In the genomic region with DNA sequence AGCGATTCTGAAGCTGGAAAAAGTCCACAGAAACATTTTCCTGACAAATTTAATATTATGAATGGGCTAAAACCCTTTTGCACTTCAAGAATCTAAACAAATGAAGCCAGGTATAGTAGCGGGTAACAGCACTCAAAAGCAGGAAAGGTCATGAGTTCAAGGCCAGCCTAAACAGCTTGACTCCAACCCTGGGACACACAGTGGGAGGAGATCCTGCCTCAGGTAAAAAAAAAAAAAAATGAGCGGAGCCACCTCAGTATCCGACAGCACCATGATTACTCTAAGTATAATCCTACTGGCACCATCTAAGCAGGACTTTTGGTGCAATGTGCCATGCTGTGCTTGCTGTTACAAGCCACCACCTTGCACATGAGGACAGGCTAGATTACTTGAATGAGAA, we compare ENCODE assay signal across 10 mouse cellular contexts. TPM values are rescaled to one million over a fixed set of nuclear protein-coding genes. Genes with fewer than 3 reads are reported as not detected.
A peak's percentile ranks its signal among the peaks of the same experiment; 100 is the strongest.
DNase-seq lines count a peak whose midpoint lies in the region; ATAC-seq and TF ChIP-seq lines count a peak whose summit lies in the region.
"Had no signal": no experiment of that assay in that cellular context is flagged by ENCODE, and none has a peak within 500 bp of the region (broad histone marks: within the 10 kb centered on the region; RNA-seq: fewer than 3 reads in every experiment).

No protein-coding gene starts in this region.

- peak; percentile 37 for DNase-seq in heart, adult 11 months
- DNase-seq in heart, adult 18-20 months, result no peak
- no peak for DNase-seq in forebrain, embryonic 14.5 days (ENCODE audit: low spot score)
- no peak for DNase-seq in adrenal gland, adult 8-10 months
- no peak for DNase-seq in gastrocnemius, adult 8-10 months (ENCODE audit: low spot score in 2 of 2)
- DNase-seq in left cerebral cortex, postnatal 36 days (ENCODE audit: low spot score in 2 of 2), result no peak
- DNase-seq: adrenal gland, postnatal 14 days had no signal

- peaks cover 31% of the 10 kb centered on the region for H3K36me3 ChIP-seq in E14TG2a.4 (ENCODE audit: insufficient read depth, low read length)
- H3K36me3 ChIP-seq in forebrain, embryonic 14.5 days (ENCODE audit: control insufficient read depth, insufficient read depth, low read length), result peaks cover 39% of the 10 kb centered on the region
- H3K36me3 ChIP-seq in liver, embryonic 15.5 days (replicated peaks), result peaks cover 39% of the 10 kb centered on the region

- TF ChIP-seq CTCF in E14TG2a.4 (conservative IDR thresholded peaks at IDR 0.05; ENCODE audit: low read length), result no peak

- H3K27ac ChIP-seq in forebrain, embryonic 14.5 days (ENCODE audit: low read depth, low read length), result no peak overlapping the region
- H3K27ac ChIP-seq in liver, embryonic 15.5 days (replicated peaks), result no peak overlapping the region
- H3K27ac ChIP-seq: left cerebral cortex, adult 2 months had no signal

- WGBS in forebrain, embryonic 14.5 days, result 81% methylated on average over 4 of the region's 4 CpGs
- WGBS in liver, embryonic 15.5 days (ENCODE audit: insufficient replicate concordance), result 83% methylated on average over 4 of the region's 4 CpGs

- intact Hi-C loops in left cerebral cortex, postnatal 36 days (cut with DNase I), result no loop called here

- no peak overlapping the region for H3K9ac ChIP-seq in forebrain, embryonic 14.5 days (ENCODE audit: low read length)
- no peak overlapping the region for H3K9ac ChIP-seq in liver, embryonic 15.5 days

- no peak for ATAC-seq in forebrain, embryonic 14.5 days
- no peak for ATAC-seq in liver, embryonic 15.5 days (ENCODE audit: insufficient read depth)

- peak overlapping the region; percentile 66 for H3K4me2 ChIP-seq in forebrain, embryonic 14.5 days (ENCODE audit: low read length)
- peak overlapping the region; percentile 83 for H3K4me2 ChIP-seq in liver, embryonic 15.5 days

- peaks cover 30% of the 10 kb centered on the region for H3K4me1 ChIP-seq in E14TG2a.4 (replicated peaks; ENCODE audit: low read depth, low read length)
- H3K4me1 ChIP-seq in forebrain, embryonic 14.5 days (ENCODE audit: control insufficient read depth, insufficient read depth, low read length), result peaks cover 9% of the 10 kb centered on the region
- H3K4me1 ChIP-seq in liver, embryonic 15.5 days (replicated peaks), result peaks cover 20% of the 10 kb centered on the region

- H3K27me3 ChIP-seq in E14TG2a.4 (ENCODE audit: insufficient read depth, low read length), result no peaks in the 10 kb centered on the region
- no peaks in the 10 kb centered on the region for H3K27me3 ChIP-seq in forebrain, embryonic 14.5 days (replicated peaks; ENCODE audit: control insufficient read depth, insufficient read depth, low read length)
- no peaks in the 10 kb centered on the region for H3K27me3 ChIP-seq in liver, embryonic 15.5 days

- H3K9me3 ChIP-seq in E14TG2a.4 (ENCODE audit: low read length), result no peaks in the 10 kb centered on the region
- H3K9me3 ChIP-seq in forebrain, embryonic 14.5 days (replicated peaks; ENCODE audit: control insufficient read depth, low read length), result no peaks in the 10 kb centered on the region
- H3K9me3 ChIP-seq in liver, embryonic 15.5 days (replicated peaks), result no peaks in the 10 kb centered on the region

- 0 out of 2 replicates have a peak overlapping the region, but pooled peaks have one; percentile 10 for H3K4me3 ChIP-seq in E14TG2a.4 (replicated peaks; ENCODE audit: low read length)
- H3K4me3 ChIP-seq in forebrain, embryonic 14.5 days (ENCODE audit: low read depth, low read length), result peak overlapping the region; percentile 99; the same call in 1 of the 2 replicates
- H3K4me3 ChIP-seq in liver, embryonic 15.5 days (replicated peaks), result peak overlapping the region; percentile 99

RNA-seq across cellular contexts. Expression of gene Ppp2r5e, which starts 2.2 kb away (rescaled TPM):
- 10 to 100 TPM; 30.9 to 32.2 TPM for total RNA-seq in heart, adult 18-20 months (2021)
- 25.8 and 26.9 TPM in 2 replicates for polyA plus RNA-seq in forebrain, embryonic 14.5 days (2014; fragmentation: Nextera tagmentation; extraction: Ambion mirVana)
- 5.1 and 5.2 TPM in 2 replicates for polyA plus RNA-seq in liver, embryonic 15.5 days (2015; fragmentation: Nextera tagmentation; extraction: Ambion mirVana)
- total RNA-seq in adrenal gland, adult 8-10 months (2022), result 10 to 100 TPM; 50.9 to 58.1 (median 51.5) TPM
- 10 to 100 TPM; 32.3 to 37.5 (median 33.5) TPM for total RNA-seq in gastrocnemius, adult 8-10 months (2022)
- 10 to 100 TPM; 74.6 to 80.9 TPM for total RNA-seq in left cerebral cortex, postnatal 36 days (2021)

Comparison
In these comparisons a context has a peak if more than half of its experiments do, and no peak if none do; other contexts are left out.
1. H3K4me3 ChIP-seq: peak in every context shown above with its lines; median percentile 99 in forebrain, embryonic 14.5 days; 99 in liver, embryonic 15.5 days; 10 in E14TG2a.4.